Mouse (Mus musculus): ENCODE results near the gene Olr1. TPM values are rescaled to one million over a fixed set of nuclear protein-coding genes. Genes with fewer than 3 reads are reported as not detected.

Gene Olr1
- total RNA-seq, 1 experiment: 0.45 TPM

- Histone ChIP-seq H3K4me3 (ENCODE audit: insufficient read depth in 1 of 2, low read depth in 1 of 2, low read length in 2 of 2, poor library complexity in 1 of 2, severe bottlenecking in 1 of 2) (no peak overlapping the region), H3K9me3 (ENCODE audit: control insufficient read depth, insufficient read depth, low read depth, low read length) (no peaks in the 10 kb centered on the region), H3K27ac (ENCODE audit: insufficient read depth, low read depth, low read length, poor library complexity, severe bottlenecking) (no peak overlapping the region), H3K36me3 (ENCODE audit: control insufficient read depth, insufficient read depth, low read length, poor library complexity, severe bottlenecking) (no peaks in the 10 kb centered on the region), H3K4me1 (ENCODE audit: control insufficient read depth in 2 of 2, insufficient read depth in 2 of 2, low read length in 2 of 2, poor library complexity in 1 of 2) (peaks cover 0 to 3% of the 10 kb centered on the region in 2 experiments; a peak in 1 of 4 replicates), H3K9ac (ENCODE audit: insufficient read depth, low read depth, low read length, poor library complexity, severe bottlenecking) (no peak overlapping the region)
- no peak for TF ChIP-seq CHD2 (IDR thresholded peaks at IDR 0.05; ENCODE audit: low read depth, low read length)
- TF ChIP-seq MAFK (IDR thresholded peaks at IDR 0.05; ENCODE audit: insufficient read depth, low read depth, low read length): no peak
- no peak for TF ChIP-seq HCFC1 (IDR thresholded peaks at IDR 0.05; ENCODE audit: borderline replicate concordance, insufficient read depth, low read length)
- TF ChIP-seq ZC3H11A (IDR thresholded peaks at IDR 0.05; ENCODE audit: borderline replicate concordance, low read depth, low read length): no peak
- no peak for TF ChIP-seq ZNF384 (IDR thresholded peaks at IDR 0.05; ENCODE audit: low read depth, low read length)
- DNase-seq (ENCODE audit: low read depth, low spot score): no peak
- in situ Hi-C loops (cut with MboI; ENCODE audit: low sequenced_read_pairs in 2 of 2, unreplicated experiment in 2 of 2): no loop called here
These were observed 22.6 kb upstream of the Olr1 start for GRCm38 (mm10) chr6:129529605-129530004.

- Histone ChIP-seq H3K36me3 (ENCODE audit: control insufficient read depth, insufficient read depth, low read length, poor library complexity, severe bottlenecking) (no peaks in the 10 kb centered on the region), H3K9me3 (ENCODE audit: control insufficient read depth, insufficient read depth, low read depth, low read length) (no peaks in the 10 kb centered on the region), H3K4me1 (ENCODE audit: control insufficient read depth in 2 of 2, insufficient read depth in 2 of 2, low read length in 2 of 2, poor library complexity in 1 of 2) (peaks cover 0 to under 1% of the 10 kb centered on the region in 2 experiments; a peak in 1 of 4 replicates), H3K9ac (ENCODE audit: insufficient read depth, low read depth, low read length, poor library complexity, severe bottlenecking) (no peak overlapping the region), H3K27ac (ENCODE audit: insufficient read depth, low read depth, low read length, poor library complexity, severe bottlenecking) (no peak overlapping the region), H3K4me3 (ENCODE audit: insufficient read depth in 1 of 2, low read depth in 1 of 2, low read length in 2 of 2, poor library complexity in 1 of 2, severe bottlenecking in 1 of 2) (no peak overlapping the region)
- TF ChIP-seq HCFC1 (IDR thresholded peaks at IDR 0.05; ENCODE audit: borderline replicate concordance, insufficient read depth, low read length): no peak
- in situ Hi-C loops (cut with MboI; ENCODE audit: low sequenced_read_pairs in 2 of 2, unreplicated experiment in 2 of 2): no loop called here
- no peak for DNase-seq (ENCODE audit: low read depth, low spot score)
These were observed 20.5 kb upstream of the Olr1 start for GRCm38 (mm10) chr6:129527416-129527815.

GRCm38 (mm10) chr6:129526069-129526468 lies 19.1 kb upstream of the Olr1 start:
- in situ Hi-C loops (cut with MboI; ENCODE audit: low sequenced_read_pairs in 2 of 2, unreplicated experiment in 2 of 2): no loop called here
- no peaks in the 10 kb centered on the region for H3K9me3 ChIP-seq (ENCODE audit: control insufficient read depth, insufficient read depth, low read depth, low read length)
- no peak overlapping the region for H3K27ac ChIP-seq (ENCODE audit: insufficient read depth, low read depth, low read length, poor library complexity, severe bottlenecking)
- H3K36me3 ChIP-seq (ENCODE audit: control insufficient read depth, insufficient read depth, low read length, poor library complexity, severe bottlenecking): no peaks in the 10 kb centered on the region
- no peak overlapping the region for H3K9ac ChIP-seq (ENCODE audit: insufficient read depth, low read depth, low read length, poor library complexity, severe bottlenecking)
- TF ChIP-seq ZC3H11A (IDR thresholded peaks at IDR 0.05; ENCODE audit: borderline replicate concordance, low read depth, low read length): no peak
- TF ChIP-seq ZNF384 (IDR thresholded peaks at IDR 0.05; ENCODE audit: low read depth, low read length): no peak
- no peak for TF ChIP-seq HCFC1 (IDR thresholded peaks at IDR 0.05; ENCODE audit: borderline replicate concordance, insufficient read depth, low read length)
- TF ChIP-seq CHD2 (IDR thresholded peaks at IDR 0.05; ENCODE audit: low read depth, low read length): no peak
- no peak for TF ChIP-seq MAFK (IDR thresholded peaks at IDR 0.05; ENCODE audit: insufficient read depth, low read depth, low read length)
- no peaks in the 10 kb centered on the region for H3K4me1 ChIP-seq (ENCODE audit: control insufficient read depth in 2 of 2, insufficient read depth in 2 of 2, low read length in 2 of 2, poor library complexity in 1 of 2)
- H3K4me3 ChIP-seq (ENCODE audit: insufficient read depth in 1 of 2, low read depth in 1 of 2, low read length in 2 of 2, poor library complexity in 1 of 2, severe bottlenecking in 1 of 2): no peak overlapping the region
- DNase-seq (ENCODE audit: low read depth, low spot score): no peak

DNA sequence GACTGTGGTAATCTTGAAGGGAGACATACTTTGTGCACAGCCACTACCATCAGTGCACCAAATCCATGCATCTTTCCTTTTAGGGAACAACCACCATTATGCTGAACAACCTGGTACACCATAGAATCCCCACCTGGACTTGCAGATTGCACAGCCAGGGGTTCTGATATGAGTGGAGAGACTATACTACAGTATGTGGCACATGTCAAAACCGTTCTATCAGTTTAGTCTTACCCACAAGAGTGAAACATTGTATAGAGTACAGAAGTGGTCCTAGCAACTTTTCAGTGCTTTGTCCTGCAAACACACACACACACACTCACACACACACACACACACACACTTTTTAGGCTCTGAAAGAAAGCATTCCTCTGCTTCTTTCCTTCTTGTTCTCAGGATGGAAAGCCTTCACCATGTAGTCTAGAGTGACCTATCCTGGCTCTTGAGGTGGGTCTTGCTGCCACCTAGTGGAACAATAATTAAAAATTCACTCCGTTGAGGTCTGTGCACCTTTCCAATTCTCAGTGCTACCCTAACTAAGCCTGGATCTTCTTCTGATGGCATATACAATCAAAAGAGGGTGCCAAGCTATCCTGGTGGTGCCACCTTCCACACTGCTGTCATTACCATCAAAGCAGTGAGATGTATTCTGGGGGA lies 10.9 kb upstream of the Olr1 start:
- Histone ChIP-seq H3K9ac (ENCODE audit: insufficient read depth, low read depth, low read length, poor library complexity, severe bottlenecking) (no peak overlapping the region), H3K4me3 (ENCODE audit: insufficient read depth in 1 of 2, low read depth in 1 of 2, low read length in 2 of 2, poor library complexity in 1 of 2, severe bottlenecking in 1 of 2) (no peak overlapping the region), H3K27ac (ENCODE audit: insufficient read depth, low read depth, low read length, poor library complexity, severe bottlenecking) (no peak overlapping the region), H3K9me3 (ENCODE audit: control insufficient read depth, insufficient read depth, low read depth, low read length) (no peaks in the 10 kb centered on the region), H3K36me3 (ENCODE audit: control insufficient read depth, insufficient read depth, low read length, poor library complexity, severe bottlenecking) (no peaks in the 10 kb centered on the region), H3K4me1 (ENCODE audit: control insufficient read depth in 2 of 2, insufficient read depth in 2 of 2, low read length in 2 of 2, poor library complexity in 1 of 2) (no peaks in the 10 kb centered on the region)
- in situ Hi-C loops (cut with MboI; ENCODE audit: low sequenced_read_pairs in 2 of 2, unreplicated experiment in 2 of 2): no loop called here
- DNase-seq (ENCODE audit: low read depth, low spot score): no peak
- no peak for TF ChIP-seq MAFK (IDR thresholded peaks at IDR 0.05; ENCODE audit: insufficient read depth, low read depth, low read length)
- no peak for TF ChIP-seq ZNF384 (IDR thresholded peaks at IDR 0.05; ENCODE audit: low read depth, low read length)
- no peak for TF ChIP-seq ZC3H11A (IDR thresholded peaks at IDR 0.05; ENCODE audit: borderline replicate concordance, low read depth, low read length)
- no peak for TF ChIP-seq CHD2 (IDR thresholded peaks at IDR 0.05; ENCODE audit: low read depth, low read length)
- no peak for TF ChIP-seq HCFC1 (IDR thresholded peaks at IDR 0.05; ENCODE audit: borderline replicate concordance, insufficient read depth, low read length)

GRCm38 (mm10) chr6:129516388-129516787 lies 9.4 kb upstream of the Olr1 start:
- Histone ChIP-seq H3K36me3 (ENCODE audit: control insufficient read depth, insufficient read depth, low read length, poor library complexity, severe bottlenecking) (no peaks in the 10 kb centered on the region), H3K4me1 (ENCODE audit: control insufficient read depth in 2 of 2, insufficient read depth in 2 of 2, low read length in 2 of 2, poor library complexity in 1 of 2) (no peaks in the 10 kb centered on the region), H3K27ac (ENCODE audit: insufficient read depth, low read depth, low read length, poor library complexity, severe bottlenecking) (no peak overlapping the region), H3K4me3 (ENCODE audit: insufficient read depth in 1 of 2, low read depth in 1 of 2, low read length in 2 of 2, poor library complexity in 1 of 2, severe bottlenecking in 1 of 2) (no peak overlapping the region), H3K9me3 (ENCODE audit: control insufficient read depth, insufficient read depth, low read depth, low read length) (no peaks in the 10 kb centered on the region), H3K9ac (ENCODE audit: insufficient read depth, low read depth, low read length, poor library complexity, severe bottlenecking) (no peak overlapping the region)
- DNase-seq (ENCODE audit: low read depth, low spot score): no peak
- TF ChIP-seq MAFK (IDR thresholded peaks at IDR 0.05; ENCODE audit: insufficient read depth, low read depth, low read length): no peak
- no peak for TF ChIP-seq CHD2 (IDR thresholded peaks at IDR 0.05; ENCODE audit: low read depth, low read length)
- TF ChIP-seq ZNF384 (IDR thresholded peaks at IDR 0.05; ENCODE audit: low read depth, low read length): no peak
- TF ChIP-seq HCFC1 (IDR thresholded peaks at IDR 0.05; ENCODE audit: borderline replicate concordance, insufficient read depth, low read length): no peak
- TF ChIP-seq ZC3H11A (IDR thresholded peaks at IDR 0.05; ENCODE audit: borderline replicate concordance, low read depth, low read length): no peak
- in situ Hi-C loops (cut with MboI; ENCODE audit: low sequenced_read_pairs in 2 of 2, unreplicated experiment in 2 of 2): no loop called here

All from ES-E14 (cell line).